Mouse (Mus musculus): ENCODE results near the gene Wasl. TPM values are rescaled to one million over a fixed set of nuclear protein-coding genes. Genes with fewer than 3 reads are reported as not detected.

Gene Wasl
- polyA plus RNA-seq, 1 experiment from 2014 or later: 47.1 TPM

- ATAC-seq (replicated peaks; ENCODE audit: insufficient number of reproducible peaks, low FRiP score, low TSS enrichment): no peak
- 55% methylated on average over 6 of the region's 6 CpGs for whole genome bisulfite sequencing (ENCODE audit: insufficient replicate concordance)
- peaks cover 4% of the 10 kb centered on the region; the same call in 1 of the 2 replicates for H3K36me3 ChIP-seq (ENCODE audit: control insufficient read depth, insufficient read depth, low read length)
- peak overlapping the region; percentile 48 for H3K4me3 ChIP-seq (ENCODE audit: low read depth, low read length)
- H3K9ac ChIP-seq (ENCODE audit: low read depth, low read length): peak overlapping the region; percentile 73
- H3K27ac ChIP-seq (ENCODE audit: low read depth, low read length): peak overlapping the region; percentile 96
- peaks cover 20% of the 10 kb centered on the region for H3K4me1 ChIP-seq (ENCODE audit: control insufficient read depth, insufficient read depth, low read length)
- no peaks in the 10 kb centered on the region for H3K9me3 ChIP-seq (replicated peaks; ENCODE audit: control insufficient read depth, low read length)
- peak overlapping the region; percentile 65 for H3K4me2 ChIP-seq
- H3K27me3 ChIP-seq (ENCODE audit: control insufficient read depth, insufficient read depth, low read length): no peaks in the 10 kb centered on the region
These were observed 65.6 kb downstream of the Wasl start for GRCm38 (mm10) chr6:24599179-24599578.

- ATAC-seq (replicated peaks; ENCODE audit: insufficient number of reproducible peaks, low FRiP score, low TSS enrichment): peak; percentile 87
- Histone ChIP-seq H3K4me1 (ENCODE audit: control insufficient read depth, insufficient read depth, low read length) (peaks cover 20% of the 10 kb centered on the region), H3K4me2 (peak within 1 kb of the TSS; percentile 65), H3K27ac (ENCODE audit: low read depth, low read length) (peak within 1 kb of the TSS; percentile 96), H3K4me3 (ENCODE audit: low read depth, low read length) (peak within 1 kb of the TSS; percentile 48), H3K9ac (ENCODE audit: low read depth, low read length) (peak within 1 kb of the TSS; percentile 77), H3K36me3 (ENCODE audit: control insufficient read depth, insufficient read depth, low read length) (no peaks in the 10 kb centered on the region), H3K9me3 (replicated peaks; ENCODE audit: control insufficient read depth, low read length) (no peaks in the 10 kb centered on the region), H3K27me3 (ENCODE audit: control insufficient read depth, insufficient read depth, low read length) (no peaks in the 10 kb centered on the region)
- WGBS (ENCODE audit: insufficient replicate concordance): 32% methylated on average over 10 of the region's 10 CpGs
These were observed 67.3 kb downstream of the Wasl start, which contains the start of gene Lmod2 for GRCm38 (mm10) chr6:24597500-24597899. Lmod2 (plus strand) TSS chr6:24597762.

- H3K4me3 ChIP-seq (ENCODE audit: low read depth, low read length): no peak overlapping the region
- ATAC-seq (replicated peaks; ENCODE audit: insufficient number of reproducible peaks, low FRiP score, low TSS enrichment): no peak
- no peak overlapping the region for H3K9ac ChIP-seq (ENCODE audit: low read depth, low read length)
- WGBS (ENCODE audit: insufficient replicate concordance): 37% methylated on average over 10 of the region's 10 CpGs
- no peaks in the 10 kb centered on the region for H3K9me3 ChIP-seq (replicated peaks; ENCODE audit: control insufficient read depth, low read length)
- H3K27ac ChIP-seq (ENCODE audit: low read depth, low read length): no peak overlapping the region
- H3K36me3 ChIP-seq (ENCODE audit: control insufficient read depth, insufficient read depth, low read length): no peaks in the 10 kb centered on the region
- no peaks in the 10 kb centered on the region for H3K27me3 ChIP-seq (ENCODE audit: control insufficient read depth, insufficient read depth, low read length)
- peaks cover 5% of the 10 kb centered on the region for H3K4me1 ChIP-seq (ENCODE audit: control insufficient read depth, insufficient read depth, low read length)
- H3K4me2 ChIP-seq: no peak overlapping the region
These were observed 73.1 kb downstream of the Wasl start for GRCm38 (mm10) chr6:24591525-24592218.

GRCm38 (mm10) chr6:24590282-24590681 is 74.5 kb downstream of the Wasl start:
- no peaks in the 10 kb centered on the region for H3K27me3 ChIP-seq (ENCODE audit: control insufficient read depth, insufficient read depth, low read length)
- WGBS (ENCODE audit: insufficient replicate concordance): 66% methylated on average over 5 of the region's 5 CpGs
- ATAC-seq (replicated peaks; ENCODE audit: insufficient number of reproducible peaks, low FRiP score, low TSS enrichment): no peak
- H3K27ac ChIP-seq (ENCODE audit: low read depth, low read length): 0 out of 2 replicates have a peak overlapping the region, but pooled peaks have one; percentile 22
- H3K9ac ChIP-seq (ENCODE audit: low read depth, low read length): no peak overlapping the region; the same call in 1 of the 2 replicates
- H3K4me1 ChIP-seq (ENCODE audit: control insufficient read depth, insufficient read depth, low read length): peaks cover 12% of the 10 kb centered on the region
- H3K4me3 ChIP-seq (ENCODE audit: low read depth, low read length): no peak overlapping the region
- no peaks in the 10 kb centered on the region for H3K9me3 ChIP-seq (replicated peaks; ENCODE audit: control insufficient read depth, low read length)
- no peak overlapping the region for H3K4me2 ChIP-seq
- H3K36me3 ChIP-seq (ENCODE audit: control insufficient read depth, insufficient read depth, low read length): no peaks in the 10 kb centered on the region

GRCm38 (mm10) chr6:24586885-24587284 is 77.9 kb downstream of the Wasl start:
- Histone ChIP-seq H3K4me3 (ENCODE audit: low read depth, low read length) (no peak overlapping the region), H3K4me1 (ENCODE audit: control insufficient read depth, insufficient read depth, low read length) (peaks cover 14% of the 10 kb centered on the region), H3K9ac (ENCODE audit: low read depth, low read length) (no peak overlapping the region), H3K27ac (ENCODE audit: low read depth, low read length) (peak overlapping the region; percentile 78), H3K4me2 (no peak overlapping the region), H3K36me3 (ENCODE audit: control insufficient read depth, insufficient read depth, low read length) (no peaks in the 10 kb centered on the region), H3K9me3 (replicated peaks; ENCODE audit: control insufficient read depth, low read length) (no peaks in the 10 kb centered on the region), H3K27me3 (ENCODE audit: control insufficient read depth, insufficient read depth, low read length) (no peaks in the 10 kb centered on the region)
- no peak for ATAC-seq (replicated peaks; ENCODE audit: insufficient number of reproducible peaks, low FRiP score, low TSS enrichment)
- 10% methylated on average over 3 of the region's 3 CpGs for WGBS (ENCODE audit: insufficient replicate concordance)

- Histone ChIP-seq H3K4me1 (ENCODE audit: control insufficient read depth, insufficient read depth, low read length) (peaks cover 14% of the 10 kb centered on the region), H3K9ac (ENCODE audit: low read depth, low read length) (no peak overlapping the region), H3K27me3 (ENCODE audit: control insufficient read depth, insufficient read depth, low read length) (no peaks in the 10 kb centered on the region), H3K27ac (ENCODE audit: low read depth, low read length) (peak overlapping the region; percentile 54; the same call in 1 of the 2 replicates), H3K9me3 (replicated peaks; ENCODE audit: control insufficient read depth, low read length) (no peaks in the 10 kb centered on the region), H3K36me3 (ENCODE audit: control insufficient read depth, insufficient read depth, low read length) (no peaks in the 10 kb centered on the region), H3K4me2 (peak overlapping the region; percentile 31), H3K4me3 (ENCODE audit: low read depth, low read length) (no peak overlapping the region)
- WGBS (ENCODE audit: insufficient replicate concordance): 34% methylated on average over 7 of the region's 10 CpGs
- ATAC-seq (replicated peaks; ENCODE audit: insufficient number of reproducible peaks, low FRiP score, low TSS enrichment): peak; percentile 46; the same call in 1 of the 2 replicates
These were observed 79.1 kb downstream of the Wasl start for GRCm38 (mm10) chr6:24585431-24586310.

GRCm38 (mm10) chr6:24583456-24583855 is 81.4 kb downstream of the Wasl start:
- ATAC-seq (replicated peaks; ENCODE audit: insufficient number of reproducible peaks, low FRiP score, low TSS enrichment): no peak
- no peaks in the 10 kb centered on the region for H3K36me3 ChIP-seq (ENCODE audit: control insufficient read depth, insufficient read depth, low read length)
- 80% methylated on average over 3 of the region's 3 CpGs for WGBS (ENCODE audit: insufficient replicate concordance)
- H3K9ac ChIP-seq (ENCODE audit: low read depth, low read length): no peak overlapping the region
- H3K4me3 ChIP-seq (ENCODE audit: low read depth, low read length): no peak overlapping the region
- H3K4me1 ChIP-seq (ENCODE audit: control insufficient read depth, insufficient read depth, low read length): peaks cover 14% of the 10 kb centered on the region
- H3K27ac ChIP-seq (ENCODE audit: low read depth, low read length): no peak overlapping the region
- no peak overlapping the region for H3K4me2 ChIP-seq
- H3K9me3 ChIP-seq (replicated peaks; ENCODE audit: control insufficient read depth, low read length): no peaks in the 10 kb centered on the region
- no peaks in the 10 kb centered on the region for H3K27me3 ChIP-seq (ENCODE audit: control insufficient read depth, insufficient read depth, low read length)

- ATAC-seq (replicated peaks; ENCODE audit: insufficient number of reproducible peaks, low FRiP score, low TSS enrichment): no peak
These were observed 91.5 kb downstream of the Wasl start for GRCm38 (mm10) chr6:24573319-24573718.

More at GRCm38 (mm10) chr6:24573319-24573718, 91.5 kb downstream of the Wasl start:
- no peak overlapping the region for H3K4me3 ChIP-seq (ENCODE audit: low read depth, low read length)
- H3K4me1 ChIP-seq (ENCODE audit: control insufficient read depth, insufficient read depth, low read length): 0 out of 2 replicates have a peak, but pooled peaks cover 3% of the 10 kb centered on the region
- H3K27ac ChIP-seq (ENCODE audit: low read depth, low read length): no peak overlapping the region
- H3K9ac ChIP-seq (ENCODE audit: low read depth, low read length): no peak overlapping the region
- no peaks in the 10 kb centered on the region for H3K27me3 ChIP-seq (ENCODE audit: control insufficient read depth, insufficient read depth, low read length)
- H3K9me3 ChIP-seq (replicated peaks; ENCODE audit: control insufficient read depth, low read length): no peaks in the 10 kb centered on the region; the same call in 1 of the 2 replicates
- no peak overlapping the region for H3K4me2 ChIP-seq
- H3K36me3 ChIP-seq (ENCODE audit: control insufficient read depth, insufficient read depth, low read length): no peaks in the 10 kb centered on the region
